Mouse (Mus musculus): ENCODE data around the gene Cul7.

Gene Cul7

DNA sequence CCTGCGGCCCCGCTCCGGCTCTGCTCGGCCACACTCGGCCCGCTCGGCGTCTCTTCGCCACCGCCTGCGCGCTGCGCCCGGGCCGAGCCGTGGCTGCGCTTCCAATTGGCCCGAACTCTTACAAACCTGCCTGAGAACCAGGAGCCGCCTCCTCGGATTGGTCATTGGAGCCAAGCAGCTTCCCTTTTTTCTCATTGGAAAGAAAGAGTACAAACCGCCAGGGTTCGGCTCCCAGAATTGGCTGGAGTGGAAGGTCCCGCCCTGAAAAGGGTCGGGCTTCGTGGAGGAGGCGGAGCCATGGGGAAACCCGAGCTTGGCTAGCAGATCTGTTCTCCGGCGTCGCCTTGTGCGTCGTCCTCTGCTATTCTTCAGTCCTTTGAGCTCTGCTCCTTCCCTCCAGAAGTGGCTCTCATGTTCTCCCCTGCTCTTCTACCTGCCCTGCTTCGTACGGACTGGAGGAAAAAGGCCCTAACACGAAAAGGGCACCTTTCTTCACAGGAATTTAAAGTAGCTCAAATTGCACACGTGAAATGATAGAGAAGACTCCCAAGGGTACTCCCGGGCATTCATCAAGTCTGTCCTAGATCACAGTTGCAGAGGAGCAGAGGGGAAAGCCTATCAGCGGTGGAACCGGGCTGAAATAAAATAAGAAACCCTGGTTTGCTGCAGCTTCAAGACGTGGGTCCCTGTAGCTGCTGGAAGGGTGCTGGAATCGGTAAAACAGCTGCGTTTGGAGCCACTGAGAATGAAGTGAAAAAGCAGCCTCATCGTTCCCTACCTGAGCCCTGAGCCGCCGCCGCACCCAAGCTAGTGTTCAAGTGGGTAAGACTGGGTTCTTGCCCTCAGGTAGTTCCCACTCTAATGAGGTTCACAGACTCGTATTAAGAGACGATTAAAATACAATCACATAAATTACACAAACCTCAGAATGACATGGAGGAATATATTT lies 55.0 kb downstream of the Cul7 start, which contains the start of gene Ppp2r5d:
Gene Ppp2r5d, minus strand, starts transcription at position 225 of the 949 bp plus-strand sequence.
- DNase-seq (ENCODE audit: low spot score): peak; percentile 99

DNA sequence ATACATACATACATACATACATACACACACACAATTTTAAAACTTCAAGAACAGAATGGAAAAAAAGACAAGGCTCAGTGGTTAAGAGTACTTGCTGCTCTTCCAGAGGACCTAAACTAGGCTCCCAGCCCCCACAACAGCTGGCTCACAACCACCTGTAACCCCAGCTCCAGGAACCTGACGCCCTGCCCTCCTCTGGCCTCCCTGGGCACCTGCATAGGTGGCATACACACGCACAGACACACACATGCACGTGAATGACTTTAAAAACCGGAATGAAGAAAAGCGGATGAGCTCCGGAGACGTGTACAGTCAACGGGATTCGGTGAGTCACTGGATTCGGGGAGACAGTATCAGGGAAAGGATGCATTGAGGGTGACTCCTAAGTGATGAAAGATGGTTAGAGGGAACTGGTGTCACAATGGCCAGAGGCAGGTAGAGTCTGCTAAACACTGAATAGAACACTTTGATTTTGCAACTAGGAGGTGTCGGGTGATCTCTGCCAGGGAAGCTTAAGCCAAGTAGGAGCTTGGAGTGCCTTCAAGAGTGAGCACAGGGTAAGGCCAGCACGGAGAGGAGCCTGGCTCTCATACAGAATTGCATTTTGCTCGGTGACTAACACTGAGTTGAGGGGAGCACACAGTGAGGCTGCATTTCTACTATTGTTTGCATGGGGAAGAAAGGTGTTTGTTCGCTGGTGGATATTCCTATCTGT lies 56.4 kb downstream of the Cul7 start:
- no peak for DNase-seq (ENCODE audit: low spot score)

DNA sequence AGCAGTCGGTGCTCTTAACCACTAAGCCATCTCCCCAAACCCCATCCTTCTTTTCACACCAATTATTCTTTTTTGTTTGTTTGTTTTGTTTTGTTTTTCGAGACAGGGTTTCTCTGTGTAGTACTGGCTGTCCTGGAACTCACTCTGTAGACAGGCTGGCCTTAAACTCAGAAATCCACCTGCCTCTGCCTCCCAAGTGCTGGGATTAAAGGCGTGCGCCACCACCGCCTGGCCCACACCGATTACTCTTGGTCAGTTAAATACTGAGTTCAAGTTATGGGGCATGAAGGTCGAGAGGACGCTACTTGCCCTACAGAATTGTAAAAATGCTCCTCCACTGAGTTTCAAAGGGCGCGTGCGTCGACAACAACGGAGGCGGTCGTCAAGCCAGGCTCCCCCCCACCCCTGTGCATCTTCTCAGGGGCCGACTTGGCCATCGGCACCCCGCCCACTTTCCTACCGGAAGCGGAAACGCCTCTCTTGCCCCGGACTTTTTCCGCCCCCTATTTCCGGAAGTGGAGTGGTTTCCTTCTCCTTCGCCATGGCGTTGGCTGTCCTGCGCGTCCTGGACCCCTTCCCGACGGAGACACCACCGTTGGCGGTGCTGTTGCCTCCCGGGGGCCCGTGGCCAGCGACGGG lies 60.9 kb downstream of the Cul7 start, which contains the start of gene Pex6:
Gene Pex6, plus strand, starts transcription at position 505 of the 639 bp plus-strand sequence.
- DNase-seq (ENCODE audit: low spot score): peak; percentile 97

DNA sequence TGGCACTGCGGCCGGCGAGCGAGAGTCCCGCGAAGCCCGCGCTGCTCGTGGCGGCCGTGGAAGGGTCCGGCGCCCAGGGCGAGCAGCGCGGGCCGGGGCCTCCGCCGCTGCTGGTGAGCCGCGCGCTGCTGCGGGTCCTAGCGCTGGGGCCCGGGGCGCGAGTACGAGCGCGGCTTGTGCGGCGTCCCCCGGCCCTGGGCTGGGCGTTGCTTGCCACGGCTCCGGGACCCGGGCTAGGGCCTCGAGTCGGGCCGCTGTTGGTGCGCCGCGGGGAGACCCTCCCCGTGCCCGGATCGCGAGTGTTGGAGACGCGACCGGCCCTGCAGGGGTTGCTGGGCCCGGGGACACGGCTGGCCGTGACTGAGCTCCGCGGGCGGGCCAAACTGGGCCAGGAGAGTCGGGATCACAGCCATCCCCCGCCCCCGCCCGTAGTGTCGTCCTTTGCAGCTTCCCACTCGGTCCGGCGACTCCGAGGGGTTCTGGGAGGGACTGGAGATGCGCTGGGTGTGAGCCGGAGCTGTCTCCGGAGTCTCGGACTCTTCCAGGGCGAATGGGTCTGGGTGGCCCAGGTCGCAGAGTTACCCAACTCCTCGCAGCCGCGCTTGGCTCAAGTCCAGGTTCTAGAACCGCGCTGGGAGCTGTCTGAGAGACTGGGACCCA lies 61.6 kb downstream of the Cul7 start:
- DNase-seq (ENCODE audit: low spot score): no peak

DNA sequence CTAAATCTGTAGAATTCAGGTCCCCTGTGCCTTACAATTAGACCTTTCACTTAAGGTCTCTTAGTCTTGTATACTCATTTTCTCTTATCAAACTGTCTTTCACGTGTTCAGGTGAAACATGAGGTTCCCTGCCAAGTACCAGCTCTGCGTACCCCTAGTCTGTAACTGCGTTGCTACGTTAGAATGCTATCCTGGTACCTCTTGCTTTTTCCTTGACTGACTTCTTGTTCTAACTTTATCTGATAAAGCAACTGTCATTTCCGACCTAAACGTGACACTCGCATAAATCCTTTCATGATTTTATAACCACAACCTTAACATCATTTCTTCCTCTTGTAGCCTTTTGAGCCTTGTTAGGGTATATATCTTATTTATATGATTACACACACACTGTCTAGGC lies 62.3 kb downstream of the Cul7 start:
- no peak for DNase-seq (ENCODE audit: low spot score)

DNA sequence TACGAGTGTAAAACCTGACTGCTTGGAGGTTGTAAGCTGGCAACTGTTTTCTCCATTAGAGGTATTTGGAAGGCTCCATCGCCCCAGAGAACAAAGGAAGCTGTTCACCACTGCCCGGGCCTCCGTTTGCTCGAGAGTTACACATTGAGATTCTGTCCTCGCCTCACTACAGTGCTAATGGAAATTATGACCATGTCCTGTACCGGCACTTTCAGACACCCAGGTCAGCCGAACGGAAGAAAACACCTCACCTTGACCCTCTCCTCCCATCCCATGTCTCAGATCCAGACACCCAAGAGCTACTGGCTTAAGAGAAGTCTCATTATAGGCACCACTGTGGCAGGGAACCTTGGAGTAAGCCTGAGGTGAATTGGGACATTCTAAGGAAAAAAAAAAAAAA lies 63.7 kb downstream of the Cul7 start:
- DNase-seq (ENCODE audit: low spot score): no peak

All from embryo, embryonic 10.5 days (tissue).